Mouse (Mus musculus): ENCODE results near the gene Flnb. TPM values are rescaled to one million over a fixed set of nuclear protein-coding genes. Genes with fewer than 3 reads are reported as not detected.

Gene Flnb
- 9.2 and 11.6 TPM in 2 replicates for total RNA-seq (2023)

DNA sequence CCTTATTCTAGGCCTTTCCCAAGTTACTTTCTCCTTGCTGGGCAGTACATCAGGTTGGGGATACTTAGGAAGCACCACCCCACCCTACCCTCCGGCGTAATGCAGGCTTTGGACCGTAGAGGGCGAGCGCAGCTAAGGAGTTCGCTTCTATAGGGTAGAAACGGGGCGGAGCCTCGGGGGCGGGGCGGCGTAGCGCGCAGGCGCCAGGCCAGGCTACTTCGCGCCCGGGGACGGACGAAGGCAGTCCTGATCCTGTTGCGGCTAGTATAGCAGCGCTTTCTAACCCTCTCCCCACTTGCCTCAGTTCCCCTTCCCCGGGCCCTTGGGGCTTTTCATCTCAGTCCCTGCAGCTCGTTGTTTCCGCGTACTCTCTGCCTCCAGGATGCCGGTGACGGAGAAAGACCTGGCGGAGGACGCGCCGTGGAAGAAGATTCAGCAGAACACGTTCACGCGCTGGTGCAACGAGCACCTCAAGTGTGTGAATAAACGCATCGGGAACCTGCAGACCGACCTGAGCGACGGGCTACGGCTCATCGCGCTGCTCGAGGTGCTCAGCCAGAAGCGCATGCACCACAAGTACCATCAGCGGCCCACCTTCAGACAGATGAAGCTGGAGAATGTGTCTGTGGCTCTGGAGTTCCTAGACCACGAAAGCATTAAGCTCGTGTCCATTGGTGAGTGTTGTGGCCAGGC, at the start of gene Flnb:
Gene Flnb (plus strand): TSS at position 188 of the 693 bp plus-strand sequence.

DNA sequence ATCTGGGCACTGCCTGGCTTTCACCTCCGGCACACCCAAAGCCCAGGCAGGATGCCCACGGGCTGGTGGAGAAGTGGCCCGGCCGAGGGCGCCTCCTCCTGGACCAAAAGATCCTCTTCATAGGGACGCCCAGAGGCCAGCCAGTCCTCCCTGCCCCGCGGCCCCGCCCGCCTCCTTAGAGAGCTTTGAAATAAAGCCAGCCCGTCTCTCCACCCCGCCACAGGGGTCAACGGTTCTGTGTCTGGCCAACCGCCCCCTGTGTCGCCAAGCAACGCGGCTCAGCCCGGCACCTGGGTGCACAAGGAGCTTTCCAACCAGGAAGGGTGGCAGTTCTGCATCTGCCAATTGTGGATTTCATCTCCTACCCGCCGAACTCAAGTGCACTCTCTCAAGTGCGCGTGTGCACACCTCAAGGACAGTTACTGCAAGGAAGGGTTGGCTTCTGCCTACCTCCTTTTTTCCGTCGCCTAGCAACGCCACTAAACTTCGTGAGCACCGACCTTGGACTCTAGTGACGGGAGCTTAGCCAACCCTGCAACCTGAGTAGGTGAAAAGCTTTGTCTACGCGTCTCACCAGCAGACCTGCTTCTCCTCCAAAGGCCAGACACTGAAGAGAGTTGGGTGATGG, 26.1 kb upstream of the Flnb start, which contains the start of gene Gm26661:
Gene Gm26661 (plus strand): TSS at position 56 of the 628 bp plus-strand sequence.

DNA sequence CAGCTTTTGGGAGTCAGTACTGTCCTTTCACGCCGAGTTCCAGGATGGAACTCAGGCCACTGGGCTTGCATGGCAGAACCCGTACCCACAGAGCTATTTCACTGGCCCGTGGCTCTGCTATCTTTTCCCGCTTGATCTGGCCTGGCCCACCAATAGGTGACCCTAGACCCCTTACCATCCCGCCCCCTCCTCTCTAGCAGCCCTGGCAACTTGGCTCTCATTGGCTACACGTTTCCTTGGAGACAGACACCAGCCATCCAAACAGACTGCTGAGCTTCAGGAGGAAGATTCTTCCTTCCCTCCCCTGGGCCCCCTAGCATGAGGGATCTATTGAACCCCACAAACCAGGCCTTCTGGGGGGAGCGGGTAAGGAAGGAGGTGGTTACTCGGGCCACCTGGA, 139.3 kb downstream of the Flnb start, which contains the start of gene Gm45521:
Gene Gm45521 (plus strand): TSS at position 240 of the 400 bp plus-strand sequence.

DNA sequence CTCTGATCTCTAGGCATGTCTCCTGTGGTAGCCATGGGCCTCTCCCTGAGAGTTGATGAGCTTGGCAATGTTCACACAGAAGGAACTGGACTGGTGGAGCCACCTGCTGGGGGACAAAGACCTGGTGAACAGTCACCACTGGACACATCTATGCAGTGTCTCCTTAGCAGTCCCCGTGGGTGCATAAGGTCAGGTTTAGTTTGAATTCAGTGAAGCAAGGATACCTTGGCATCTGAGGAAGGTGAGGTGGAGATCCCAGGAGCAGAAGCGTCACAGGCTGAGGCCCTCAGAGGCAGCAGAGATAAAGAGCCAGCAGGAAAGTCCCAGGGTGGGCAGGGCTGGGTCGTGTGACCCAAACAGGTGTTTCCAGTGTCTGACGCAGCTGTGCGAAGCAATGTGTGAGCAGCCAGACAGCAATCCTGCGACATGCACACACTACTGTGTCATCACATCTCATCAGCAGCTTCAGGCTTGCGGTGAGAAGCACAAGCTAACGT, 176.6 kb downstream of the Flnb start, which contains the start of gene Dnase1l3:
Gene Dnase1l3 (minus strand): TSS at position 303 of the 497 bp plus-strand sequence.

Other genes starting within 250 kb of the Flnb start
- gene Gm3558, start 249.4 kb upstream of the Flnb start, total RNA-seq (2023) = not detected in 2 replicates
- gene Gm10338, start 222.4 kb upstream of the Flnb start, total RNA-seq (2023) = not detected in 2 replicates
- not detected in 2 replicates for gene Gm10128, start 174.0 kb upstream of the Flnb start, total RNA-seq (2023)
- gene Gm26661, start 26.4 kb upstream of the Flnb start, total RNA-seq (2023) = not detected in 2 replicates
- not detected in 2 replicates for gene Gm45521, start 139.3 kb downstream of the Flnb start, total RNA-seq (2023)
- gene Dnase1l3, start 176.6 kb downstream of the Flnb start, total RNA-seq (2023) = 0.57 and 1.1 TPM in 2 replicates
- gene Abhd6, start 184.9 kb downstream of the Flnb start, total RNA-seq (2023) = not detected in 2 replicates